Mouse (Mus musculus) E14TG2a.4 (cell line): ENCODE data around the gene Pigyl.

Experiments used
- CTCF ChIP-seq: conservative IDR thresholded peaks from 2 replicates; pipeline ENCODE4 v1.5.1; 2014; ENCODE audit warnings: low read length
- POU5F1 ChIP-seq: IDR thresholded peaks from 2 replicates; pipeline ENCODE4 v1.6.1; 2014; ENCODE audit warnings: low read length, borderline replicate concordance

DNA sequence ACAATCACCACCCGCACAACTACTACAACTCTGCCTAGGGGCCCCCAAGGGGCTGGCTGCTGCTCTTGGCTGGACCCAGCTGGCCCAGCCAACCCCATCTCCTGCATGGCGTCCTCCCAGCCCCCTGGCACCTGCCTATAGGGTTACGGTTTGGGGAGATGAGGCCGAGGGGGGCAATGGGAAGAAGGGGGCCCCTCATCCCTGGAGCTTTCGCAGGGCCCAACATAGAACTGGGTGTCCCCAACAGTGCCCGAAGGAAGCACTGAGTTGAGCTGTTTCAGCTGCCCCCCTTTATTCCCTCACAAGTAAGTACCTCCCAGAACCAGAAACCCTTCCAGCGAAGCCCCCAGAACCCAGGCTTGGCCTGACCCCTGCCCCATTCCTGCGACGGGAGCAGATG is 48.5 kb upstream of the Pigyl start:
- TF ChIP-seq CTCF = no peak
- no peak for TF ChIP-seq POU5F1
